Mouse (Mus musculus) limb, embryonic 11.5 days (tissue): ENCODE results near the gene Lrrc34. TPM values are rescaled to one million over a fixed set of nuclear protein-coding genes. Genes with fewer than 3 reads are reported as not detected.

Source experiments
- ATAC-seq: fragments of 200-750 bp; cut with Nextera tagmentation; 2 replicates; pipeline ENCODE4 v1.8.0; 2017; ENCODE audit warnings: low read depth; ENCODE audit not compliant: insufficient number of reproducible peaks, low FRiP score, low TSS enrichment
- DNase-seq: peaks from one replicate; pipeline ENCODE4 v3.0.0-alpha.2; 2015; ENCODE audit warnings: low spot score
- H3K27ac ChIP-seq: fragments of 300-500 bp; sonication (generic); replicated peaks from 2 replicates; pipeline ENCODE4 v1.5.1; 2014; ENCODE audit warnings: low read depth, mild to moderate bottlenecking, low read length
- H3K27me3 ChIP-seq: fragments of 300-500 bp; sonication (generic); 2 replicates; pipeline ENCODE4 v1.6.1; 2014; ENCODE audit warnings: mild to moderate bottlenecking, low read length, mixed read lengths; ENCODE audit not compliant: control insufficient read depth, insufficient read depth
- H3K36me3 ChIP-seq: fragments of 300-500 bp; sonication (generic); 2 replicates; pipeline ENCODE4 v1.6.1; 2014; ENCODE audit warnings: mild to moderate bottlenecking, low read length, moderate library complexity, mixed read lengths; ENCODE audit not compliant: control insufficient read depth, insufficient read depth
- H3K4me1 ChIP-seq: fragments of 300-500 bp; sonication (generic); 2 replicates; pipeline ENCODE4 v1.6.1; 2014; ENCODE audit warnings: low read length, mixed read lengths; ENCODE audit not compliant: control insufficient read depth, insufficient read depth
- H3K4me2 ChIP-seq: fragments of 300-500 bp; sonication (generic); 2 replicates; pipeline ENCODE4 v1.6.1; 2014; ENCODE audit warnings: low read depth, mild to moderate bottlenecking, moderate library complexity; ENCODE audit not compliant: severe bottlenecking
- H3K4me3 ChIP-seq: fragments of 300-500 bp; sonication (generic); 2 replicates; pipeline ENCODE4 v1.5.1; 2014; ENCODE audit warnings: low read depth, low read length
- H3K9ac ChIP-seq: fragments of 300-500 bp; sonication (generic); 2 replicates; pipeline ENCODE4 v1.6.1; 2014; ENCODE audit warnings: mild to moderate bottlenecking, low read length
- H3K9me3 ChIP-seq: fragments of 300-500 bp; sonication (generic); 2 replicates; pipeline ENCODE4 v1.6.1; 2016; ENCODE audit warnings: low read length; ENCODE audit not compliant: control insufficient read depth
- WGBS: fragments of 180-500 bp; shearing (Covaris S2); extraction: QIAGEN DNeasy Blood & Tissue Kit; methylation state at CpG from one replicate; pipeline ENCODE4 v1.1.7; 2014; 5-methylcytosine and 5-hydroxymethylcytosine counted together
- polyA plus RNA-seq: library from polyadenylated mRNA; unstranded; fragments of >200 nt; fragmentation: Nextera tagmentation; extraction: Ambion mirVana; gene quantifications from 2 replicates; pipeline ENCODE4 v1.2.1, GENCODE M21; 2014

Lrrc34 gene
- polyA plus RNA-seq, 1 experiment from 2014 or later, result 2.1 TPM

DNA sequence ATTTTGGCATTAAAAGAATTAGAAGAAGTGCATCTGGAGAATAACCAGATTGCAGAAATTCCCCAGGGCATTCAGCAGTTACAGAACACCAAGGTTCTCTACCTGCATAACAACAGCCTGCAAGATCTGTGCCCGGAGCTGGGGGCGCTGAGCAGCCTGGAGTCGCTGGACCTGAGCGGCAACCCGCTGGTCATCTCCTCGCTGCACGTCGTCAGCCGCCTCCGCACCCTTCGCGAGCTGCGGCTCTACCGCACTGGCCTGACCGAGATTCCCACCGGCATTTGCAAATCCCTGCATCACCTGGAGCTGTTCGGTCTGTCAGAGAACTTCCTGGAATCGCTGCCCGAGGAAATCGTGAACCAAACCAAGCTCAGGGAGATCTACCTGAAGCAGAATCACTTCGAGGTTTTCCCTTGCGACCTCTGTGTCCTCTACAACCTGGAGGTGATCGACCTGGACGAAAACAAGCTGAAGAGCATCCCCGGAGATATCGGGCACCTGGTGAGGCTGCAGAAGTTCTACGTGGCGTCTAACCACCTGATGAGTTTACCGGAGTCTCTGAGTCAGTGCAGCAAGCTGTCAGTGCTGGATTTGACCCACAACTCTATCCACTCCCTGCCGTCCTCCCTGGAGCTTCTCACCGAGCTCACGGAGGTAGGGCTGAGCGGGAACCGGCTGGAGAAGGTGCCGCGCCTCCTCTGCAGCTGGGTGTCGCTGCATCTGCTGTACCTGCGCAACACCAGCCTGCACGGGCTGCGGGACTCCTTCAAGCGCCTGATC is 2.6 kb upstream of the Lrrc34 start:
- H3K9ac ChIP-seq, result peak overlapping the region; percentile 49
- peaks cover 15% of the 10 kb centered on the region for H3K27me3 ChIP-seq
- peak overlapping the region; percentile 43 for H3K4me3 ChIP-seq
- H3K36me3 ChIP-seq, result no peaks in the 10 kb centered on the region
- peak overlapping the region; percentile 84 for H3K4me2 ChIP-seq
- no peaks in the 10 kb centered on the region for H3K9me3 ChIP-seq
- H3K27ac ChIP-seq, result no peak overlapping the region
- ATAC-seq (no peak), DNase-seq (peak; percentile 60)
- under 1% methylated on average over 41 of the region's 41 CpGs for WGBS
- H3K4me1 ChIP-seq, result no peaks in the 10 kb centered on the region

DNA sequence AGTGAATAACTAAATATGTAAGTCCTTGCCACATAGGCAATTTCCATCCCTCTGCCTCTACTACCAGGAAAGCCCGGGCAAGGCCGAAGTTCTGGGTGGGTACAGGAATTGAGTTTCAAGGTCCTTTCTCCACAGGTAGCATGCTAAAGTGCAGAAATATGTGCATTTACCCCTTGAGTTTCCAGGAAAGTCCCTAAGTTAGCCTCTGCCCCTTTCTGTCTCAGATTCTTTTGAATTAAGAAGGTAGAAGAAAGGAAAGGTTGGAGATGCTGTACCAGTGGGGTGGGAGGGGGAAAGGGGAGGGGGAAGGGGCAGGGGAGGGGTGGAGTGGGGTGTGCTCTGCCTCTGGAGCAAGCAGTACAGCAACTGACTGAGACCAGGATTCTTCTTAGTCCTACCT is 797 bp upstream of the Lrrc34 start:
- Histone ChIP-seq H3K4me3 (no peak overlapping the region), H3K9me3 (no peaks in the 10 kb centered on the region), H3K27me3 (peaks cover 15% of the 10 kb centered on the region), H3K4me2 (no peak overlapping the region), H3K36me3 (no peaks in the 10 kb centered on the region), H3K27ac (no peak overlapping the region), H3K4me1 (no peaks in the 10 kb centered on the region), H3K9ac (no peak overlapping the region)
- DNase-seq (no peak), ATAC-seq (no peak)
- 96% methylated on average over 2 of the region's 2 CpGs for WGBS

DNA sequence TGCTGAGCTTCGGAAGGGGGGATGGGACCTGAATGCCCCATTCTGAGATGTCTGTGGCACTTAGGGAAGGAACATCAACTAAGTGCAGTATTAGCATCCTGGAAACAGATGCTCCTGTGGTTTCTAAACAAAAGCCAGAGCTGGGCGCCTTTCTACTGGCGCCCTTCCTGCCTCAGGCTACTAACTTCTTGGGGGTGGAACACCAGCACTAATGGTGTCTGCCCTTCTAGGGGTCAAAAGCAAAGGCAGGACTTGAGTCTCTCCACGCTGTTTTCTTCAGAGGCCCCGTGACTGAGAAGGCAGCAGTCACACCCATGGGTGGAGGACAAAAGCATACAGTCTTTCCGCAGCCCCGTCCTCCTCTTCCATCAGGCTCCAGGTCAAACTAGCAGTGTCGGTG is 908 bp downstream of the Lrrc34 start:
- Histone ChIP-seq H3K36me3 (no peaks in the 10 kb centered on the region), H3K9me3 (no peaks in the 10 kb centered on the region), H3K4me2 (no peak overlapping the region), H3K4me3 (no peak overlapping the region), H3K9ac (no peak overlapping the region), H3K27ac (no peak overlapping the region), H3K4me1 (no peaks in the 10 kb centered on the region), H3K27me3 (peaks cover 15% of the 10 kb centered on the region)
- 56% methylated on average over 8 of the region's 8 CpGs for WGBS
- no peak for DNase-seq
- no peak for ATAC-seq

DNA sequence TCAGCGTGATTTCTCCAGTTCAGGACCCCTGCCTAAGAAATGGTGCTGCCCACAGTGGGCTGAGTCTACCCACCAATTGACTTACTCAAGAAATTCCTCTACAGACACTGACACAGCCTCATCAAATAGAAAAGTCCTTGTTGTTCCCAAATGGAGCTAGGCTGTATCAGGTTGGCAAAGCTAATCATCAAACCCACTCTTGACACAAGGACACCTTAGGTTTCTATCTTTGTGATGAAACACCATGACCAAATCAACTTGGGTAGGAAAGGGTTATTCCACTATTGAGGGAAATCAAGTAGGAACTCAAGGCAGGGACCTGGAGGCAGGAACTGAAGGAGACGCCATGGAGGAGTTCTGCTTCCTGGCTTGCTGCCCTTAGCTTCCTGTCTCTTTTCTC is 3.5 kb downstream of the Lrrc34 start, which contains the start of gene Lrriq4:
TSS of gene Lrriq4 (plus strand) at position 301 of the 400 bp plus-strand sequence.
- no peak within 1 kb of the TSS for H3K27ac ChIP-seq
- no peak for ATAC-seq
- WGBS, result 88% methylated on average over 2 of the region's 2 CpGs
- no peaks in the 10 kb centered on the region for H3K4me1 ChIP-seq
- no peak within 1 kb of the TSS for H3K9ac ChIP-seq
- no peaks in the 10 kb centered on the region for H3K9me3 ChIP-seq
- no peak for DNase-seq
- H3K4me3 ChIP-seq, result no peak within 1 kb of the TSS
- H3K4me2 ChIP-seq, result no peak within 1 kb of the TSS
- no peaks in the 10 kb centered on the region for H3K36me3 ChIP-seq
- H3K27me3 ChIP-seq, result 0 out of 2 replicates have a peak, but pooled peaks cover 4% of the 10 kb centered on the region

DNA sequence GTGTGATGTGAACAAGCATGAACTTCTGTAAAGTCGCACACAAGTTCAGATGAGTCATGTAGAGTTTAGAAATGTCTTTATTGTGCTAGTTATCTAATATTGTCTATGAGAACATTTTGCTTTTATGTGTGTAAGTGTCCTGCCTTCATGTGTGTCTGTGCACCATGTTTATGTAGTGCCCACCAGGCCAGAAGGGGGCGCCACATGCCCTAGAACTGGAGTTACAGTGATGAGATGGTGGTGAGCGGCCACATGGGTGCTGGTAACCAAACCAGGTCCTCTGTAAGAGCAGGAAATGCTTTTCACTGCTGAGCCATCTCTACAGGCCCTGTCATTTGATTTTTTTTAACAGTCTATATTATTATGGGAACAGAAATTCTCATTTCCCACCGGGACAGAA is 12.0 kb downstream of the Lrrc34 start:
- Histone ChIP-seq H3K9me3 (no peaks in the 10 kb centered on the region), H3K4me2 (no peak overlapping the region), H3K4me1 (no peaks in the 10 kb centered on the region), H3K27ac (no peak overlapping the region), H3K4me3 (no peak overlapping the region), H3K27me3 (no peaks in the 10 kb centered on the region), H3K36me3 (no peaks in the 10 kb centered on the region), H3K9ac (no peak overlapping the region)
- 86% methylated on average over 4 of the region's 4 CpGs for WGBS
- no peak for DNase-seq
- ATAC-seq, result no peak

DNA sequence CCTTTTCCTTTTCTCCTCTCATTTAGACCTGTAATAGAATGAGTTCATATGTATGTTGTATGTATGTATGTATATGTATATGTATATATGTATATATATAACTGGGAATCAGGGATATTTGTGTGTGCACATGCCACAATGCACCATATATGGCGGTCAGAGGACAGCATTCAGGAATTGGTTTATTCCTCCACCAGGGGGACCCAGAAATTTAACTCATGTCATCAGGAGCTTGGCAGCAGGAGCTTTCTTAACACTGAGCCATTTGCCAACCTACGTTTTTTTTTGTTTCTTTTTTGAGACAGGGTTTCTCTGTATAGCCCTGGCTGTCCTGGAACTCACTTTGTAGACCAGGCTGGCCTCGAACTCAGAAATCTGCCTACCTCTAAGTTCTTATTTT is 14.0 kb downstream of the Lrrc34 start:
- Histone ChIP-seq H3K36me3 (no peaks in the 10 kb centered on the region), H3K9me3 (no peaks in the 10 kb centered on the region), H3K4me3 (no peak overlapping the region), H3K4me1 (no peaks in the 10 kb centered on the region), H3K4me2 (no peak overlapping the region), H3K27ac (no peak overlapping the region), H3K9ac (no peak overlapping the region), H3K27me3 (no peaks in the 10 kb centered on the region)
- DNase-seq (no peak), ATAC-seq (no peak)
- WGBS, result 57% methylated on average over 3 of the region's 3 CpGs

DNA sequence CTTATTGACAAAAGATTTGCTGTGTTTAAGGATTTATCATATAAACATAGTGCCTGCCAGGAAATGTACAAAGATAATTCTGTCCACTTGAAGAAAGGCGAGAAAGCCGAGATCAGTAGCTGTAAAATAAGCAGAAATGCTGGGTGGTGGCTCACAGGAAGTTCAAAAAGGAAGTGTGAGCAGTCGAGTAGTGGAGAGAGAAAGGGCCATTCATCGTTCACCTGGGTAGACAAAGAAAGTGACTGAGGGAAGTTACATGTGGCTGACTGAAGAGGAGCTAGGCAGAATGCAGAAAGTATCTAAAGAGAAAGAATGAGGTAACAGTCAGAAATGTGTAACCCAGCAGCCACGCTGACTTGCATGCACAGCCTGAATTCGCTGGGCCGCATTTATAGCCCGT is 27.5 kb downstream of the Lrrc34 start:
- H3K27ac ChIP-seq, result no peak overlapping the region
- no peak overlapping the region for H3K4me3 ChIP-seq
- no peaks in the 10 kb centered on the region for H3K9me3 ChIP-seq
- H3K9ac ChIP-seq, result no peak overlapping the region
- H3K36me3 ChIP-seq, result peaks cover 10% of the 10 kb centered on the region; the same call in 1 of the 2 replicates
- H3K27me3 ChIP-seq, result no peaks in the 10 kb centered on the region
- 90% methylated on average over 8 of the region's 8 CpGs for WGBS
- ATAC-seq (no peak), DNase-seq (no peak)
- no peaks in the 10 kb centered on the region for H3K4me1 ChIP-seq
- no peak overlapping the region for H3K4me2 ChIP-seq

DNA sequence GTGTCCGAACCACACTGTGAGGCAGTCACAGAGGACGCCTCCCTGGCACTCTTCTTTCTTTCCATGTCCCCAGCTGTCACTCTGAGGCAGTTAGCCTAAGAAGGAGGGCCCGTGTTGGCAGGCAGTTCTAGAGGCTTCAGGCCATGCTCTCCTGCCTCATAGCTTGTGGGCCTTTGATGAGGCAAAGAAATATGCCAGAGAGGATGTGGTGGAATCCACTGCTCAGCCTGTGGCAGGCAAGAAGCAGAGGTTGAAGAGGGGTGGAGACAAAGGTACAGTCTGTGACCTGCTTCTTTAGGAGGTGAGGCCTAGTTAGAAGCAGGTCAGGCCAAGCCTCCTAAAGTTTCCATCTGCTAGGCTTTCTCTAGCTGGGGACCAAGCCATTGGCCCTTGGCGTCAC is 36.7 kb downstream of the Lrrc34 start:
- ATAC-seq, result no peak

DNA sequence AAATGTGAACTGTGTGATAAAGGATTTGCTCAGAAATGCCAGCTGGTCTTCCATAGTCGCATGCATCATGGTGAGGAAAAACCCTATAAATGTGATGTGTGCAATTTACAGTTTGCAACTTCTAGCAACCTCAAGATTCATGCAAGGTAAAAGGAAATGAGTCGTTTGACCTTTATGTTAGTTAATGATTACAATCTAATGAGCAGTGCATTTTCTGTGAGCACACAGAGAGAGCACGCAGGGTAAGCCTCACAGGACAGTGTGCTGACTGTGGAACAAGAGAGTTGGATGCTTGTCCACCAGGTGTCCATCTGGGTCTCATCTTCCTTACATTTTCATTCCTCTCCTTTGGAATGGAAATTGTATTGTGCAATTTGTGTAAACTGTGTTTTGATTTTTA is 38.7 kb downstream of the Lrrc34 start:
- H3K4me2 ChIP-seq, result no peak overlapping the region
- H3K36me3 ChIP-seq, result peaks cover 26% of the 10 kb centered on the region
- no peaks in the 10 kb centered on the region for H3K9me3 ChIP-seq
- H3K4me3 ChIP-seq, result no peak overlapping the region
- 92% methylated on average over 3 of the region's 3 CpGs for WGBS
- H3K9ac ChIP-seq, result no peak overlapping the region
- DNase-seq (no peak), ATAC-seq (no peak)
- no peaks in the 10 kb centered on the region for H3K27me3 ChIP-seq
- no peaks in the 10 kb centered on the region for H3K4me1 ChIP-seq
- no peak overlapping the region for H3K27ac ChIP-seq

More for the DNA sequence above, 36.7 kb downstream of the Lrrc34 start:
- 95% methylated on average over 4 of the region's 4 CpGs for WGBS
- no peak overlapping the region for H3K4me3 ChIP-seq
- no peaks in the 10 kb centered on the region for H3K27me3 ChIP-seq
- no peak overlapping the region for H3K27ac ChIP-seq
- H3K9ac ChIP-seq, result no peak overlapping the region
- H3K36me3 ChIP-seq, result peaks cover 29% of the 10 kb centered on the region
- no peak overlapping the region for H3K4me2 ChIP-seq
- DNase-seq, result no peak
- no peaks in the 10 kb centered on the region for H3K4me1 ChIP-seq
- no peaks in the 10 kb centered on the region for H3K9me3 ChIP-seq
